Mouse (Mus musculus) embryonic facial prominence, embryonic 11.5 days (tissue): ENCODE measurements around the gene Lrrtm3. TPM values are rescaled to one million over a fixed set of nuclear protein-coding genes. Genes with fewer than 3 reads are reported as not detected.

Experiments
- ATAC-seq: fragments of 200-750 bp; cut with Nextera tagmentation; replicated peaks from 2 replicates; pipeline ENCODE4 v1.8.0; 2017; ENCODE audit warnings: low read depth; ENCODE audit not compliant: insufficient number of reproducible peaks, low FRiP score, low TSS enrichment
- DNase-seq: peaks from one replicate; pipeline ENCODE4 v3.0.0-alpha.2; 2015; ENCODE audit warnings: low spot score
- H3K27ac ChIP-seq: fragments of 300-500 bp; sonication (generic); replicated peaks from 2 replicates; pipeline ENCODE4 v1.5.1; 2014; ENCODE audit warnings: mild to moderate bottlenecking, low read depth, low read length, control low read depth
- H3K27me3 ChIP-seq: fragments of 300-500 bp; sonication (generic); 2 replicates; pipeline ENCODE4 v1.6.1; 2014; ENCODE audit warnings: mild to moderate bottlenecking, low read length, moderate library complexity, mixed read lengths; ENCODE audit not compliant: control insufficient read depth, insufficient read depth
- H3K36me3 ChIP-seq: fragments of 300-500 bp; sonication (generic); replicated peaks from 2 replicates; pipeline ENCODE4 v1.6.1; 2014; ENCODE audit warnings: low read depth, mild to moderate bottlenecking, low read length, moderate library complexity, mixed read lengths; ENCODE audit not compliant: control insufficient read depth, insufficient read depth
- H3K4me1 ChIP-seq: fragments of 300-500 bp; sonication (generic); 2 replicates; pipeline ENCODE4 v1.6.1; 2014; ENCODE audit warnings: low read length, mixed read lengths; ENCODE audit not compliant: control insufficient read depth, insufficient read depth
- H3K4me2 ChIP-seq: fragments of 300-500 bp; sonication (generic); 2 replicates; pipeline ENCODE4 v1.6.1; 2014; ENCODE audit warnings: low read depth, mild to moderate bottlenecking, control low read depth, low read length, moderate library complexity
- H3K4me3 ChIP-seq: fragments of 300-500 bp; sonication (generic); 2 replicates; pipeline ENCODE4 v1.5.1; 2014; ENCODE audit warnings: low read depth, low read length, control low read depth
- H3K9ac ChIP-seq: fragments of 300-500 bp; sonication (generic); replicated peaks from 2 replicates; pipeline ENCODE4 v1.6.1; 2014; ENCODE audit warnings: mild to moderate bottlenecking, control low read depth, low read length
- H3K9me3 ChIP-seq: fragments of 300-500 bp; sonication (generic); replicated peaks from 2 replicates; pipeline ENCODE4 v1.6.1; 2016; ENCODE audit warnings: mild to moderate bottlenecking, low read length, inconsistent platforms, mixed read lengths; ENCODE audit not compliant: control insufficient read depth
- WGBS: fragments of 180-500 bp; shearing (Covaris S2); extraction: QIAGEN DNeasy Blood & Tissue Kit; methylation state at CpG from one replicate; pipeline ENCODE4 v1.1.7; 2014; 5-methylcytosine and 5-hydroxymethylcytosine counted together
- polyA plus RNA-seq: library from polyadenylated mRNA; unstranded; fragments of >200 nt; fragmentation: Nextera tagmentation; extraction: Ambion mirVana; gene quantifications from 2 replicates; pipeline ENCODE4 v1.2.1, GENCODE M21; 2014

Gene Lrrtm3
- polyA plus RNA-seq, 1 experiment from 2014 or later: 0.36 TPM

DNA sequence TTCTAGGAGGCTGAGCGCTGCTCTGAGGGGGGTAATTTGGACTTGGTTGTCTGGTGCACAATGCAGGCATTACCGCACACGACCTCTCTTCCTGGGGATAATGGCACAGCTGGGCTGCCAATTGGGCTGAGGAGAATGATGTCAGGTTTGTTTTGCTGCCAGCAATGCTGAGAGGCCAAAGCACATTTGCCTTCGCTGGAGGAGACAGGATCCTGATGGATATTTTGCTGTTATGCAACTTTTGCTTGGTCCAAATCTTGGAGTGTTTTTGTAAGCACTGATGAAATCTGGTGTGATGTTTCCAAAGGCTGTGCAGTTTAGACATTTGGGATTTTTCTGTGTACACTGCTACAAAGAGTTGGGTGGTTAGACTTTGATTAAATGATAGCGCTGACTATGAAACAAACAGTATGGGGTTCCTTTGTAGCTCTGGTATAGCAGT is 209.6 kb downstream of the Lrrtm3 start:
- no peak overlapping the region for H3K4me3 ChIP-seq
- 83% methylated on average over 5 of the region's 5 CpGs for WGBS
- DNase-seq: no peak
- ATAC-seq: no peak
- no peaks in the 10 kb centered on the region for H3K9me3 ChIP-seq
- H3K4me1 ChIP-seq: no peaks in the 10 kb centered on the region
- H3K27ac ChIP-seq: no peak overlapping the region
- H3K9ac ChIP-seq: no peak overlapping the region
- H3K36me3 ChIP-seq: no peaks in the 10 kb centered on the region
- H3K4me2 ChIP-seq: no peak overlapping the region
- H3K27me3 ChIP-seq: no peaks in the 10 kb centered on the region

Other genes starting within 250 kb of the Lrrtm3 start
- not detected in 2 replicates for gene Gm10118, start 162.8 kb downstream of the Lrrtm3 start, polyA plus RNA-seq